Mouse (Mus musculus): Measurements from ENCODE around the gene Rom1. TPM values are rescaled to one million over a fixed set of nuclear protein-coding genes. Genes with fewer than 3 reads are reported as not detected.
A peak's percentile ranks its signal among the peaks of the same experiment; 100 is the strongest.

Gene Rom1
- polyA plus RNA-seq, 1 experiment from 2014 or later: 5.7 TPM

DNA sequence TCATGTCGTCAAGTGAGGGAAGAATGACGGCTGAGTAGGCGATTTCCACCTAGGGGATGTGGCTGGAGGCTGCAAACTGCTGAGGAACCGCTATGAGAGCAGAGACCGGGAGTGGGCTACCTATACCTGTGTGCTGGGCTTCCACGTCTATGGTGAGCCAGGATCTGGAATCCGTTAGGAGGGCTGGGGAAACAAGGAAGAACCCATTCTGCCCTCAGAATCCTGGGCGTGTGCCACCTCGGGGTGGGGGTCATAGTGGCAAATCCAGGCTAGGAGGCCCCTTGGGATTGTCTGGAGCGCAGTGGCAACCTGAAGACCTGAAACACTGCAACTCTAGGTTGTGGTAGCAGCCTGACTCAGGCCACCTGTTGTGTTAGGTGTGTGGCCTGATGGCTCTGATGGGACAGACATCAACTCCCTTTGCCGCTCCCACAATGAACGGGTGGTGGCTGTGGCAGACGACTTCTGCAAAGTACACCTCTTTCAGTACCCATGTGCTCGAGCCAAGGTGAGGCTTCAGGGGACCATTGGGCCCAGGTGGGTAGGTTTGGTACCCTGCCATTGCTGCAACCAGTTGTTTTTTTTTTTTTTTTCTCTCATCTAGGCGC lies 11.5 kb upstream of the Rom1 start:
- Histone ChIP-seq H3K9me3 (ENCODE audit: low read length) (no peaks in the 10 kb centered on the region), H3K36me3 (ENCODE audit: insufficient read depth, low read length) (0 out of 2 replicates have a peak, but pooled peaks cover 7% of the 10 kb centered on the region), H3K9ac (replicated peaks; ENCODE audit: low read depth) (peak overlapping the region; percentile 20), H3K4me2 (replicated peaks; ENCODE audit: low read depth, low read length) (no peak overlapping the region; the same call in 1 of the 2 replicates), H3K4me1 (ENCODE audit: insufficient read depth, low read depth, low read length) (peaks cover 18% of the 10 kb centered on the region; the same call in 1 of the 2 replicates), H3K4me3 (ENCODE audit: low read depth, low read length) (no peak overlapping the region), H3K27ac (ENCODE audit: low read length) (no peak overlapping the region), H3K27me3 (replicated peaks; ENCODE audit: insufficient read depth, low read length) (no peaks in the 10 kb centered on the region)
- WGBS: 80% methylated on average over 15 of the region's 15 CpGs
- no peak for ATAC-seq
- TF ChIP-seq CTCF (IDR thresholded peaks at IDR 0.05): no peak
- TF ChIP-seq EP300 (IDR thresholded peaks at IDR 0.05): no peak
- DNase-seq (ENCODE audit: low spot score): no peak

DNA sequence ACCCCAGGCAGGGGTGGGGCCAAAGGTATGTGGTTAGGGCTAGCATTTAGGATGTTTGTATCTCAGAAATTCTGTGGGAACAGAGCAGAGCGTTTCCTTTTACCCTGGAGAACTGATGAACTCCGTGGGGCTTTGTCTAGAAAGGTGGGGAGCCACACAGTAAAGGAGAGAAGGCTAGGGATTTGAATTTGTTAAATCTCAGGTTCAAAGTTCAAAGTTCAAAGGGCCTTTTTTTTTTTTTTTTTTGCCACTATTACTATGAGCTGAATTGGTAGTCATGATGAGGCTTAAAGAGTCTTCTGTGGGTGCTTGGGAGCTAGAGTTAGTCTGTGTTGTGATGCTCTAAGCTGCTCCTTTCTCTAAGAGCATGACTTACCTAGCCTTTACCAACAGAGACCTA lies 7.6 kb upstream of the Rom1 start:
- Histone ChIP-seq H3K4me2 (replicated peaks; ENCODE audit: low read depth, low read length) (no peak overlapping the region), H3K36me3 (ENCODE audit: insufficient read depth, low read length) (peaks cover 21% of the 10 kb centered on the region), H3K9ac (replicated peaks; ENCODE audit: low read depth) (no peak overlapping the region), H3K4me3 (ENCODE audit: low read depth, low read length) (no peak overlapping the region), H3K27ac (ENCODE audit: low read length) (no peak overlapping the region), H3K4me1 (ENCODE audit: insufficient read depth, low read depth, low read length) (0 out of 2 replicates have a peak, but pooled peaks cover 6% of the 10 kb centered on the region), H3K27me3 (replicated peaks; ENCODE audit: insufficient read depth, low read length) (no peaks in the 10 kb centered on the region), H3K9me3 (ENCODE audit: low read length) (no peaks in the 10 kb centered on the region)
- TF ChIP-seq EP300 (IDR thresholded peaks at IDR 0.05) (no peak), CTCF (IDR thresholded peaks at IDR 0.05) (no peak)
- 86% methylated on average over 2 of the region's 2 CpGs for WGBS
- DNase-seq (ENCODE audit: low spot score): no peak
- ATAC-seq: no peak

DNA sequence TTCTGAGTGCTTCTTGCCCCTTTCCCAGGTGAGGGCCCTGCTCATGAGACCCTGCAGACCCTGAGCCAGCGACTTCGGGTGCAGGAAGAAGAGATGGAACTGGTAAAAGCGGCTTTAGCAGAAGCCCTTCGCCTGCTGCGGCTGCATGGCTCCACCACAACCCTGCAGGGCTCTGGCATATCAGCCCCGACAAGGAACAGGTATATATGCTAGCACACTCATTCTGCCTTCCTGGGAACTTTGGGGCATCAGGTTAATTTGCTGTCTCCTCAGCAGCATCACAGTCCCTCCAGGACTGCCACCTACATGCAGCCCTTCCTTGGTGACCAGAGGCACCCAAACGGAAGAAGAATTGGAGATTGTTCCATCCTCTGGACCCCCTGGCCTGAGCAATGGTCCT lies 1.6 kb upstream of the Rom1 start:
- Histone ChIP-seq H3K9ac (replicated peaks; ENCODE audit: low read depth) (peak overlapping the region; percentile 76; the same call in 1 of the 2 replicates), H3K4me2 (replicated peaks; ENCODE audit: low read depth, low read length) (peak overlapping the region; percentile 78), H3K27ac (ENCODE audit: low read length) (no peak overlapping the region), H3K4me1 (ENCODE audit: insufficient read depth, low read depth, low read length) (peaks cover 7% of the 10 kb centered on the region), H3K9me3 (ENCODE audit: low read length) (no peaks in the 10 kb centered on the region), H3K36me3 (ENCODE audit: insufficient read depth, low read length) (peaks cover 17% of the 10 kb centered on the region), H3K4me3 (ENCODE audit: low read depth, low read length) (peak overlapping the region; percentile 82; the same call in 1 of the 2 replicates), H3K27me3 (replicated peaks; ENCODE audit: insufficient read depth, low read length) (no peaks in the 10 kb centered on the region)
- no peak for DNase-seq (ENCODE audit: low spot score)
- 83% methylated on average over 7 of the region's 7 CpGs for WGBS
- no peak for ATAC-seq
- TF ChIP-seq EP300 (IDR thresholded peaks at IDR 0.05): no peak
- TF ChIP-seq CTCF (IDR thresholded peaks at IDR 0.05): no peak

DNA sequence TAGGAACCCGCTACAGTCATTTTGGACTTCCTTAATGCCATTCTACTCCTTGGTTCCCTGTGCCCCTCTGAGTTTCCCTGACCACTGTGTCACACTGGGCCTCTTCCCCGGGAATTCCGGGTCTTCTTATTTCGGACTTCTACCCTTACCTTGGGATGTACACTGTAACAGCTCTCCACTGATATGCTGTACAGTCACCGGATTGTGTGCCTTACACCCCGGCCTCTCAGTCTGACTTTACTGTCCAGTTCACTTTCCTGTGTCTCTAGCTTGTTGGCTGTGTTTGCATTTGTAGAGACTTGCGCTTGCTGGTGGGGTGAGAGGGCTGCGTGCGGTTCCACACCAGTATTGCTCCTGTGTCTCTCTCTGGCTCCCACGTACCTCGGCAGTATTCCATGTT lies 961 bp upstream of the Rom1 start:
- H3K4me1 ChIP-seq (ENCODE audit: insufficient read depth, low read depth, low read length): peaks cover 7% of the 10 kb centered on the region
- WGBS: 2% methylated on average over 11 of the region's 11 CpGs
- peak overlapping the region; percentile 95 for H3K27ac ChIP-seq (ENCODE audit: low read length)
- ATAC-seq (no peak), DNase-seq (ENCODE audit: low spot score) (no peak)
- no peaks in the 10 kb centered on the region for H3K9me3 ChIP-seq (ENCODE audit: low read length)
- no peak for TF ChIP-seq EP300 (IDR thresholded peaks at IDR 0.05)
- no peak for TF ChIP-seq CTCF (IDR thresholded peaks at IDR 0.05)
- H3K27me3 ChIP-seq (replicated peaks; ENCODE audit: insufficient read depth, low read length): no peaks in the 10 kb centered on the region
- H3K4me3 ChIP-seq (ENCODE audit: low read depth, low read length): peak overlapping the region; percentile 82
- peaks cover 17% of the 10 kb centered on the region for H3K36me3 ChIP-seq (ENCODE audit: insufficient read depth, low read length)
- H3K4me2 ChIP-seq (replicated peaks; ENCODE audit: low read depth, low read length): peak overlapping the region; percentile 78
- H3K9ac ChIP-seq (replicated peaks; ENCODE audit: low read depth): peak overlapping the region; percentile 76

DNA sequence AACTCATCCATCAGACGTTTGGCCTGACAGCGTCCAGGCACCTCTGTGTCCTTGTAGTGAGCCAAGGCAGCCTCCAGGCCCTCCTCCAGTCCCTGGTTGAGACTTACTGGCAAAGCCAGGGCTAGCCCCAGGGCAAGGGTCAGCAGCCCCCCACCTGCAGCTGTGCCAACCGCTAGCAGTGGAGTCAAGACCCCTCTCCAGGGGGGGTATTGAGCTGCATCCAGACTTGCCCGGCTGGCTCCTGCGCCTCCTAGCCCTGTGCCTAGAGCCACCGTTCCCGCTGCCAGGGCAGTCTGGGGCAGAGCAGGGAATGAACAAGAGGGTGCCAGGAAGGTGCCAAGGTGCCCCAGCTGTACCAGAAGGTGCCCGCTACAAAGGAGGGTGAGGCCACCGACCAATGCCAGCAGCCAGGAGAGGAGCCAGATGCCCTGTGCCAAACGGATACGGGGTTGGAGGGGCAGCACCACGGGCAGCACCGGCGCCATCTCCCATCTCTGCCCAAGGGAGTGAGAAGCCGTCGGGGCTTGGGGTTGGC lies 400 bp downstream of the Rom1 start:
- Histone ChIP-seq H3K4me2 (replicated peaks; ENCODE audit: low read depth, low read length) (peak overlapping the region; percentile 78), H3K9ac (replicated peaks; ENCODE audit: low read depth) (peak overlapping the region; percentile 76; the same call in 1 of the 2 replicates), H3K4me1 (ENCODE audit: insufficient read depth, low read depth, low read length) (peaks cover 7% of the 10 kb centered on the region), H3K27me3 (replicated peaks; ENCODE audit: insufficient read depth, low read length) (no peaks in the 10 kb centered on the region), H3K4me3 (ENCODE audit: low read depth, low read length) (peak overlapping the region; percentile 82), H3K36me3 (ENCODE audit: insufficient read depth, low read length) (peaks cover 12% of the 10 kb centered on the region), H3K27ac (ENCODE audit: low read length) (peak overlapping the region; percentile 95; the same call in 1 of the 2 replicates), H3K9me3 (ENCODE audit: low read length) (no peaks in the 10 kb centered on the region)
- ATAC-seq (peak; percentile 3), DNase-seq (ENCODE audit: low spot score) (no peak)
- TF ChIP-seq EP300 (IDR thresholded peaks at IDR 0.05) (no peak), CTCF (IDR thresholded peaks at IDR 0.05) (no peak)
- 18% methylated on average over 16 of the region's 16 CpGs for WGBS

DNA sequence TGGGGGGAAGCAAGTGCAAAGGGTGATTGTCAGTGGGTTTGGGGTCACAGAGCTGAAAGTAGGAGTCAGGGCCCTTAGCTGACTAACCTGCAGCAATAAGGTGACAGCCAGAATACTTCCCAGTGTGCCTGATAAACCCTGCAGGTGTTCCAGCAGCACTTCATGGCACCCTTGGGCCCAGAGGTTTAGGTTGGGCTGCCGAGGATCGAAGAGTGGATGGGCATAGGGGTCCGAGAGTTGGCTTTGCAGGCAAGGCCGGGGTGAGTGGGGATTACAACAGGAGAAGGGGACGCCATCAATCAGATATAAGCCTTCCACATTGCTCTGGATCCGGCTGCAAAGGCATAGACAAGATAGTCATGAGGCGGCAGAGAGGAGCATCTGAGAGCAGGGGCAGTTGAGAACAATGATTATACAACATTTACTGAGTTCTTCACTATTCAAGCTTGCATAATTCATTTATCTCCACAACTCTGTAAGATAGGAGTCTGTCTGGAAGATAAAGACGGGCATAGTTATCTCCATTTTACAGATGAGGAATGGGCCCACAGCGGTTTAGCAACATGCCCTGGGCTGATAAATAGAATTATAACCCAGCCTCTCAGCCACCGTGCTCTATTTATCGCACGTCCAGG lies 1.1 kb downstream of the Rom1 start:
- no peak overlapping the region for H3K4me3 ChIP-seq (ENCODE audit: low read depth, low read length)
- H3K9ac ChIP-seq (replicated peaks; ENCODE audit: low read depth): no peak overlapping the region
- H3K27me3 ChIP-seq (replicated peaks; ENCODE audit: insufficient read depth, low read length): no peaks in the 10 kb centered on the region
- H3K36me3 ChIP-seq (ENCODE audit: insufficient read depth, low read length): peaks cover 4% of the 10 kb centered on the region; the same call in 1 of the 2 replicates
- H3K9me3 ChIP-seq (ENCODE audit: low read length): no peaks in the 10 kb centered on the region
- ATAC-seq: no peak
- H3K4me2 ChIP-seq (replicated peaks; ENCODE audit: low read depth, low read length): no peak overlapping the region
- no peak for DNase-seq (ENCODE audit: low spot score)
- WGBS: 85% methylated on average over 12 of the region's 12 CpGs
- H3K27ac ChIP-seq (ENCODE audit: low read length): no peak overlapping the region
- H3K4me1 ChIP-seq (ENCODE audit: insufficient read depth, low read depth, low read length): peaks cover 7% of the 10 kb centered on the region
- TF ChIP-seq EP300 (IDR thresholded peaks at IDR 0.05) (no peak), CTCF (IDR thresholded peaks at IDR 0.05) (no peak)
